Mouse (Mus musculus): ENCODE measurements at regions not wholly inside any gene's neighbourhood (a gene's known extent, or its start where the extent isn't known, plus 50 kb on each side); places are given as distances from the start of the nearest gene placed in this dataset.

GRCm38 (mm10) chr2:47424910-47425309 is 1389.0 kb upstream of the Acvr2a start:
- H3K4me1 ChIP-seq (replicated peaks; ENCODE audit: control insufficient read depth, insufficient read depth, low read length): no peaks in the 10 kb centered on the region
- 0 out of 2 replicates have a peak overlapping the region, but pooled peaks have one; percentile 18 for H3K4me2 ChIP-seq (ENCODE audit: low read length)
- H3K9ac ChIP-seq (ENCODE audit: low read length): no peak overlapping the region
- no peak for ATAC-seq (replicated peaks; ENCODE audit: low FRiP score, low TSS enrichment, low read depth)
- H3K36me3 ChIP-seq (ENCODE audit: control insufficient read depth, insufficient read depth, low read length): no peaks in the 10 kb centered on the region
- H3K4me3 ChIP-seq (ENCODE audit: low read depth, low read length): no peak overlapping the region
- no peaks in the 10 kb centered on the region for H3K27me3 ChIP-seq (replicated peaks; ENCODE audit: control insufficient read depth, insufficient read depth, low read length)
- DNase-seq (ENCODE audit: low spot score): no peak
- H3K9me3 ChIP-seq (ENCODE audit: control insufficient read depth, low read length): no peaks in the 10 kb centered on the region
- H3K27ac ChIP-seq (ENCODE audit: low read depth): no peak overlapping the region
- WGBS: 34% methylated on average over 6 of the region's 6 CpGs

GRCm38 (mm10) chr2:47429843-47430242 is 1384.1 kb upstream of the Acvr2a start:
- Histone ChIP-seq H3K4me1 (replicated peaks; ENCODE audit: control insufficient read depth, insufficient read depth, low read length) (no peaks in the 10 kb centered on the region), H3K27ac (ENCODE audit: low read depth) (no peak overlapping the region), H3K4me3 (ENCODE audit: low read depth, low read length) (no peak overlapping the region), H3K27me3 (replicated peaks; ENCODE audit: control insufficient read depth, insufficient read depth, low read length) (no peaks in the 10 kb centered on the region), H3K36me3 (ENCODE audit: control insufficient read depth, insufficient read depth, low read length) (no peaks in the 10 kb centered on the region), H3K9me3 (ENCODE audit: control insufficient read depth, low read length) (no peaks in the 10 kb centered on the region), H3K9ac (ENCODE audit: low read length) (no peak overlapping the region), H3K4me2 (ENCODE audit: low read length) (no peak overlapping the region)
- no peak for ATAC-seq (replicated peaks; ENCODE audit: low FRiP score, low TSS enrichment, low read depth)
- no peak for DNase-seq (ENCODE audit: low spot score)
- 84% methylated on average over 2 of the region's 2 CpGs for WGBS

- no peaks in the 10 kb centered on the region for H3K9me3 ChIP-seq (ENCODE audit: control insufficient read depth, low read length)
- H3K4me1 ChIP-seq (replicated peaks; ENCODE audit: control insufficient read depth, insufficient read depth, low read length): no peaks in the 10 kb centered on the region
- H3K4me3 ChIP-seq (ENCODE audit: low read depth, low read length): no peak overlapping the region
- H3K27me3 ChIP-seq (replicated peaks; ENCODE audit: control insufficient read depth, insufficient read depth, low read length): no peaks in the 10 kb centered on the region
- no peak overlapping the region for H3K9ac ChIP-seq (ENCODE audit: low read length)
- H3K4me2 ChIP-seq (ENCODE audit: low read length): no peak overlapping the region
- no peak overlapping the region for H3K27ac ChIP-seq (ENCODE audit: low read depth)
- no peaks in the 10 kb centered on the region for H3K36me3 ChIP-seq (ENCODE audit: control insufficient read depth, insufficient read depth, low read length)
- DNase-seq (ENCODE audit: low spot score) (no peak), ATAC-seq (replicated peaks; ENCODE audit: low FRiP score, low TSS enrichment, low read depth) (no peak)
- 60% methylated on average over 4 of the region's 4 CpGs for WGBS
Measured at GRCm38 (mm10) chr2:47466043-47466442, 1347.9 kb upstream of the Acvr2a start.

GRCm38 (mm10) chr2:47491874-47492539 is 1321.9 kb upstream of the Acvr2a start:
- H3K9ac ChIP-seq (ENCODE audit: low read length): no peak overlapping the region
- no peak overlapping the region for H3K4me2 ChIP-seq (ENCODE audit: low read length)
- no peaks in the 10 kb centered on the region for H3K36me3 ChIP-seq (ENCODE audit: control insufficient read depth, insufficient read depth, low read length)
- DNase-seq (ENCODE audit: low spot score) (peak; percentile 54), ATAC-seq (replicated peaks; ENCODE audit: low FRiP score, low TSS enrichment, low read depth) (no peak)
- H3K9me3 ChIP-seq (ENCODE audit: control insufficient read depth, low read length): no peaks in the 10 kb centered on the region
- H3K4me3 ChIP-seq (ENCODE audit: low read depth, low read length): no peak overlapping the region
- 13% methylated on average over 5 of the region's 5 CpGs for WGBS
- H3K4me1 ChIP-seq (replicated peaks; ENCODE audit: control insufficient read depth, insufficient read depth, low read length): no peaks in the 10 kb centered on the region
- no peaks in the 10 kb centered on the region for H3K27me3 ChIP-seq (replicated peaks; ENCODE audit: control insufficient read depth, insufficient read depth, low read length)
- no peak overlapping the region for H3K27ac ChIP-seq (ENCODE audit: low read depth)

Measured in intestine, embryonic 14.5 days (tissue).